Mouse (Mus musculus): ENCODE data around the gene Casc4. TPM values are rescaled to one million over a fixed set of nuclear protein-coding genes. Genes with fewer than 3 reads are reported as not detected.

The Casc4 gene
- polyA plus RNA-seq, 1 experiment from 2014 or later, result 16.4 TPM

DNA sequence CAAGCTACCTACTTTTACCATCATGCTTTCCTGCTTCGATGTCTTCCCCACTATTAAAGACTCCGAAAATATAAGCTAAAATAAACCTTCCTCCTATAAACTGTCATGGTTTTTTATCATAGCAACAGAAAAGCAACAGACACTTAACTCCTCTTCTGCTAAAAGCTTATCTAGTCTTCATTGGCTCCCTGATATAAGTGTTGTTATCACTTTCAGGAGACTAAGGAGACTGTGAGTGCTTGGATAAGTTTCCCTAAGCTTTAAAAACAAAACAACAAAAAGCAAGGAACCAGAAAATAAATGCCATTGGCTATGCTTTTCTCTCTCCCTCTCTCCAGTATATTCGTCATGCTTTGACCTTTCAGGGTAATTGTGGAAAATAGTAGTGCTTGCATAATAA lies 24.5 kb upstream of the Casc4 start:
- Histone ChIP-seq H3K27me3 (ENCODE audit: control insufficient read depth, insufficient read depth, low read length) (no peaks in the 10 kb centered on the region), H3K4me2 (ENCODE audit: low read depth, low read length) (no peak overlapping the region), H3K4me1 (ENCODE audit: control insufficient read depth, insufficient read depth, low read length) (no peaks in the 10 kb centered on the region), H3K36me3 (replicated peaks; ENCODE audit: control insufficient read depth, insufficient read depth, low read depth, low read length) (no peaks in the 10 kb centered on the region), H3K9ac (replicated peaks; ENCODE audit: low read length) (no peak overlapping the region), H3K4me3 (ENCODE audit: low read depth, low read length) (no peak overlapping the region), H3K27ac (replicated peaks; ENCODE audit: low read depth, low read length) (no peak overlapping the region), H3K9me3 (replicated peaks; ENCODE audit: control insufficient read depth, low read length) (no peaks in the 10 kb centered on the region)
- ATAC-seq (replicated peaks; ENCODE audit: insufficient number of reproducible peaks, low FRiP score, low TSS enrichment, low read depth), result no peak
- no peak for DNase-seq (ENCODE audit: low spot score)
- WGBS, result 87% methylated on average over 3 of the region's 3 CpGs

DNA sequence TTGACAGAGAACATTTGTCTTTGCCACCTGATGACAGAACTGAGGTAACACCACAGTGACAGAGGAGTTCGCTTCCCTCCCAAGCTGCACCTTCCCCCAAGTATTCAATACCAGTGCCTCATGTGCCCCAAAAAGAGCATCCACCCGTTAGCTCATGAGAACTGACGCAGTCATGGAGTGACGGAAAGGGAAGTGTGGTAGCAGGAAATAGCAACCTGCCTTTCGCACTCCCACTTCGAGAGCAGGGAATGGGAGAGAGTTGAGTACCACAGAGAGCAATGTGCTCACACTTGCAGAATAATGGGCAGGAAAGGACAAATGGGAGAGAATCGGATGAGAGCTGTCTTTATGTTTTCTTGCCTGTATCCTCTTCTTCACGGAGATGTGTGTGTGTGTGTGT lies 20.7 kb upstream of the Casc4 start:
- ATAC-seq (replicated peaks; ENCODE audit: insufficient number of reproducible peaks, low FRiP score, low TSS enrichment, low read depth) (no peak), DNase-seq (ENCODE audit: low spot score) (no peak)
- H3K27me3 ChIP-seq (ENCODE audit: control insufficient read depth, insufficient read depth, low read length), result no peaks in the 10 kb centered on the region
- H3K36me3 ChIP-seq (replicated peaks; ENCODE audit: control insufficient read depth, insufficient read depth, low read depth, low read length), result no peaks in the 10 kb centered on the region
- no peaks in the 10 kb centered on the region for H3K9me3 ChIP-seq (replicated peaks; ENCODE audit: control insufficient read depth, low read length)
- no peaks in the 10 kb centered on the region for H3K4me1 ChIP-seq (ENCODE audit: control insufficient read depth, insufficient read depth, low read length)
- H3K9ac ChIP-seq (replicated peaks; ENCODE audit: low read length), result no peak overlapping the region
- no peak overlapping the region for H3K4me2 ChIP-seq (ENCODE audit: low read depth, low read length)
- 72% methylated on average over 8 of the region's 8 CpGs for WGBS
- no peak overlapping the region for H3K27ac ChIP-seq (replicated peaks; ENCODE audit: low read depth, low read length)
- no peak overlapping the region for H3K4me3 ChIP-seq (ENCODE audit: low read depth, low read length)

- Histone ChIP-seq H3K27me3 (ENCODE audit: control insufficient read depth, insufficient read depth, low read length) (no peaks in the 10 kb centered on the region), H3K4me3 (ENCODE audit: low read depth, low read length) (no peak overlapping the region), H3K4me1 (ENCODE audit: control insufficient read depth, insufficient read depth, low read length) (no peaks in the 10 kb centered on the region), H3K27ac (replicated peaks; ENCODE audit: low read depth, low read length) (no peak overlapping the region), H3K4me2 (ENCODE audit: low read depth, low read length) (no peak overlapping the region), H3K9ac (replicated peaks; ENCODE audit: low read length) (no peak overlapping the region), H3K36me3 (replicated peaks; ENCODE audit: control insufficient read depth, insufficient read depth, low read depth, low read length) (no peaks in the 10 kb centered on the region), H3K9me3 (replicated peaks; ENCODE audit: control insufficient read depth, low read length) (no peaks in the 10 kb centered on the region)
- no peak for DNase-seq (ENCODE audit: low spot score)
- no peak for ATAC-seq (replicated peaks; ENCODE audit: insufficient number of reproducible peaks, low FRiP score, low TSS enrichment, low read depth)
- 66% methylated on average over 2 of the region's 2 CpGs for WGBS
Observed at GRCm38 (mm10) chr2:121852045-121852444, 14.7 kb upstream of the Casc4 start.

DNA sequence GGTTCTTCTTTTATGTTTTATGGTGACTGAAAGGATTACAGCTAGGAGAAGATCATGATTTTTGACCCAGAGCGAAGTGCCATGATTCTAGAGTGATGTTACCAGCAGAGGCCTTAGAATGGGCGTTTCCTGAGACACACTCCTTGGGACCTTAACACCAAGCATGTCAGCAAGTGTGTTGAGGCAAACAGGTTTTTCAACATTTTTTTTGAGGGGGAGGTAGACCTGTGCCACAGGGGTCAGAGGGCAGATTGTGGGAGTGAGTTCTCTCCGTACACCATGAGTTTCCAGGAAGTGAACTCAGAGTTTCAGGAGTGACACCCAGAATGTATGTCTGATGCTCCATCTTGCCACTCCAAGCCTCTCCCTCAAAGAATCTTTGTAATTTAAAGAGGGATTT lies 12.8 kb upstream of the Casc4 start:
- no peaks in the 10 kb centered on the region for H3K27me3 ChIP-seq (ENCODE audit: control insufficient read depth, insufficient read depth, low read length)
- H3K9me3 ChIP-seq (replicated peaks; ENCODE audit: control insufficient read depth, low read length), result no peaks in the 10 kb centered on the region
- no peaks in the 10 kb centered on the region for H3K36me3 ChIP-seq (replicated peaks; ENCODE audit: control insufficient read depth, insufficient read depth, low read depth, low read length)
- no peak overlapping the region for H3K4me2 ChIP-seq (ENCODE audit: low read depth, low read length)
- H3K27ac ChIP-seq (replicated peaks; ENCODE audit: low read depth, low read length), result no peak overlapping the region
- H3K9ac ChIP-seq (replicated peaks; ENCODE audit: low read length), result no peak overlapping the region
- ATAC-seq (replicated peaks; ENCODE audit: insufficient number of reproducible peaks, low FRiP score, low TSS enrichment, low read depth) (no peak), DNase-seq (ENCODE audit: low spot score) (no peak)
- WGBS, result 72% methylated on average over 3 of the region's 3 CpGs
- H3K4me1 ChIP-seq (ENCODE audit: control insufficient read depth, insufficient read depth, low read length), result no peaks in the 10 kb centered on the region
- no peak overlapping the region for H3K4me3 ChIP-seq (ENCODE audit: low read depth, low read length)

DNA sequence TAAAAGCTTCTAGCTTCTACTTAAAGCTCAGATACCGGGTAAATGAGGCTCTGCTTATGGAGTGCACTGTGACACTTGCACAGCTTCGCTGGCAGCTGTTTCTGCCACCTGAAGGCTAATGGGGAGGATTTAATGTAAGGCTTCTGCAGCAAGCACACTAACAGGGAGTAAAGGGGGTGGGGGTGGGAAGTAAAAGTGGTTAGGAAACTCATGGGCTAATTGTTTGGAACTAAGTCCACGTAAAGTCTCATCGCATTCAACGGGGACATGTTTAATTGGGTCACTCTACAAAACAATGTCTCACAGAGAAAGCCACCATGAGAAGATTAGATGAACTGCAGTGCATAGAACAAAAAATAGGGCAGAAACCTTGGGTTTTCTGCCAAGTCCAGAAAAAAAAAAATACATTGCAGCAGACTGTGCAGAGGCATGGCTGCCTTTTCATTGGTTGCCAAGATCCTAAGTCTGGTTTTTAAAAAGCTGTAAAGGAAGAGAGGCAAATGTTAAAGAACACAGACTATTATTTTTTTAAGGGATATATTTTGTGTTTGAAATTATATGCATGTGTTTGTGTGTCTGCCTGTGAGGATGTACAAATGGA lies 7.3 kb upstream of the Casc4 start:
- WGBS, result 76% methylated on average over 5 of the region's 5 CpGs
- no peaks in the 10 kb centered on the region for H3K27me3 ChIP-seq (ENCODE audit: control insufficient read depth, insufficient read depth, low read length)
- no peak overlapping the region for H3K4me2 ChIP-seq (ENCODE audit: low read depth, low read length)
- H3K9me3 ChIP-seq (replicated peaks; ENCODE audit: control insufficient read depth, low read length), result no peaks in the 10 kb centered on the region
- H3K4me3 ChIP-seq (ENCODE audit: low read depth, low read length), result no peak overlapping the region
- H3K9ac ChIP-seq (replicated peaks; ENCODE audit: low read length), result no peak overlapping the region
- DNase-seq (ENCODE audit: low spot score), result no peak
- H3K36me3 ChIP-seq (replicated peaks; ENCODE audit: control insufficient read depth, insufficient read depth, low read depth, low read length), result no peaks in the 10 kb centered on the region
- H3K4me1 ChIP-seq (ENCODE audit: control insufficient read depth, insufficient read depth, low read length), result no peaks in the 10 kb centered on the region
- no peak for ATAC-seq (replicated peaks; ENCODE audit: insufficient number of reproducible peaks, low FRiP score, low TSS enrichment, low read depth)
- H3K27ac ChIP-seq (replicated peaks; ENCODE audit: low read depth, low read length), result no peak overlapping the region

DNA sequence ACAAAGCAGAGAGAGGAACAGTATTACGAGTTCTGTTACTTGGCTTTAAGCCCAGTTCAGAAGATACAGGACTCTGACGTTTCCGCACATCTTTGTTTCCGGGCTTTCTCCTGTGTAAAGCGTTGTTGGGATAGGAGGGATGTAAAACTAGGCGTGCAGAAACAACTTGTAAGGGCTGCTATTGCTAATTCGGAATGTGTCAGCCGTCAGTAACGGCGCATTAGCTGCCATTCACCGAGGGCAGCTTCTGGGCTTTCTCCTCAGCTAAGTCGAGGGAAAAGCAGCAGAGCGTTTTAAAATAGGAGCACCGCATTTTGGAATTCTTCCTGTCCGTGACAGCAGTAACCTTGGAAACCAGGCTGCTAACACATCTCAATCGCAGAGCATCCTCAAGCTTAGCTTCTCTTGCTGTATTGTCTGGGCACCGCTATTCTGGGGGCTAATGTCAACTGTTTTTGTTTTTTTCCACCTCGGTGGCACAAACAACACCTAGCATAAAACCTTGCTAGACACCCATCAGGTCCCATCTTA lies 634 bp upstream of the Casc4 start:
- Histone ChIP-seq H3K9ac (replicated peaks; ENCODE audit: low read length) (peak overlapping the region; percentile 83), H3K4me1 (ENCODE audit: control insufficient read depth, insufficient read depth, low read length) (no peaks in the 10 kb centered on the region), H3K4me2 (ENCODE audit: low read depth, low read length) (peak overlapping the region; percentile 83), H3K36me3 (replicated peaks; ENCODE audit: control insufficient read depth, insufficient read depth, low read depth, low read length) (no peaks in the 10 kb centered on the region), H3K27ac (replicated peaks; ENCODE audit: low read depth, low read length) (peak overlapping the region; percentile 20; the same call in 1 of the 2 replicates), H3K27me3 (ENCODE audit: control insufficient read depth, insufficient read depth, low read length) (no peaks in the 10 kb centered on the region), H3K9me3 (replicated peaks; ENCODE audit: control insufficient read depth, low read length) (no peaks in the 10 kb centered on the region), H3K4me3 (ENCODE audit: low read depth, low read length) (peak overlapping the region; percentile 83)
- peak; percentile 21 for DNase-seq (ENCODE audit: low spot score)
- 5% methylated on average over 18 of the region's 18 CpGs for WGBS
- ATAC-seq (replicated peaks; ENCODE audit: insufficient number of reproducible peaks, low FRiP score, low TSS enrichment, low read depth), result no peak; the same call in 1 of the 2 replicates

GRCm38 (mm10) chr2:121867051-121867928 lies 520 bp downstream of the Casc4 start:
- Histone ChIP-seq H3K27ac (replicated peaks; ENCODE audit: low read depth, low read length) (no peak overlapping the region), H3K4me3 (ENCODE audit: low read depth, low read length) (peak overlapping the region; percentile 83), H3K9ac (replicated peaks; ENCODE audit: low read length) (peak overlapping the region; percentile 83), H3K27me3 (ENCODE audit: control insufficient read depth, insufficient read depth, low read length) (no peaks in the 10 kb centered on the region), H3K4me1 (ENCODE audit: control insufficient read depth, insufficient read depth, low read length) (no peaks in the 10 kb centered on the region), H3K4me2 (ENCODE audit: low read depth, low read length) (peak overlapping the region; percentile 83), H3K9me3 (replicated peaks; ENCODE audit: control insufficient read depth, low read length) (no peaks in the 10 kb centered on the region), H3K36me3 (replicated peaks; ENCODE audit: control insufficient read depth, insufficient read depth, low read depth, low read length) (no peaks in the 10 kb centered on the region)
- ATAC-seq (replicated peaks; ENCODE audit: insufficient number of reproducible peaks, low FRiP score, low TSS enrichment, low read depth) (peak; percentile 78; the same call in 1 of the 2 replicates), DNase-seq (ENCODE audit: low spot score) (no peak)
- 1% methylated on average over 62 of the region's 63 CpGs for WGBS

DNA sequence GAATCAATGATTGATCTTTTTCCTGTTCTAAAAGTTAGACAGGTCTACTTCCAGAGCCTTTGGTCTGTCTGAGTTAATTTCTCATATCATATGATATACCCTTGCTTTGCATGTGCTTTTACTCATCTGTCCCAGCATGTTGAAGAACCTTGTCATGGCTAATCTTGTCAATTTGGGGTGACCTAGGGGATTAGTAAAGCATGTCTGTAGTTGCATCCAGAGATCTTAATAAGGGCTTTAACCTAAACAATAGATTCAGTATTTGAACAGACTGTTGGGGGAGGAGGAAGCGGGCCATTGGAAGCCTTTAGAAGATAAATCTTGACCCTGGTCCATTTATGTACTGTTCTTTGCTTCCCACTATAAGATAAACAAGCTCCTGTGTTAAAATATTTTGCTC lies 12.7 kb downstream of the Casc4 start:
- H3K27me3 ChIP-seq (ENCODE audit: control insufficient read depth, insufficient read depth, low read length), result no peaks in the 10 kb centered on the region
- no peak overlapping the region for H3K4me2 ChIP-seq (ENCODE audit: low read depth, low read length)
- H3K27ac ChIP-seq (replicated peaks; ENCODE audit: low read depth, low read length), result no peak overlapping the region
- DNase-seq (ENCODE audit: low spot score), result no peak
- H3K4me3 ChIP-seq (ENCODE audit: low read depth, low read length), result no peak overlapping the region
- 76% methylated on average over 1 of the region's 1 CpGs for WGBS
- no peak for ATAC-seq (replicated peaks; ENCODE audit: insufficient number of reproducible peaks, low FRiP score, low TSS enrichment, low read depth)
- H3K36me3 ChIP-seq (replicated peaks; ENCODE audit: control insufficient read depth, insufficient read depth, low read depth, low read length), result no peaks in the 10 kb centered on the region
- H3K9ac ChIP-seq (replicated peaks; ENCODE audit: low read length), result no peak overlapping the region
- no peaks in the 10 kb centered on the region for H3K4me1 ChIP-seq (ENCODE audit: control insufficient read depth, insufficient read depth, low read length)
- no peaks in the 10 kb centered on the region for H3K9me3 ChIP-seq (replicated peaks; ENCODE audit: control insufficient read depth, low read length)

Measured in embryonic facial prominence, embryonic 11.5 days (tissue).